Mouse (Mus musculus): ENCODE measurements around the gene Grb10.

GRCm38 (mm10) chr11:11961917-11962628 is 76.4 kb downstream of the Grb10 start:
- TF ChIP-seq POLR2A (IDR thresholded peaks at IDR 0.05; ENCODE audit: extremely low read depth, insufficient read depth, low read length) (no peak), CTCF (IDR thresholded peaks at IDR 0.05; ENCODE audit: low read depth, low read length) (no peak)

Data from liver, adult 2 months (tissue).